Mouse (Mus musculus): ENCODE data around the gene Tac2. TPM values are rescaled to one million over a fixed set of nuclear protein-coding genes. Genes with fewer than 3 reads are reported as not detected.

Tac2 gene
- polyA plus RNA-seq, 1 experiment from 2014 or later, result 2.2 TPM

- WGBS, result 72% methylated on average over 4 of the region's 4 CpGs
- Histone ChIP-seq H3K4me2 (ENCODE audit: low read depth, low read length) (no peak overlapping the region), H3K4me1 (ENCODE audit: control insufficient read depth, insufficient read depth, low read length) (peaks cover 16% of the 10 kb centered on the region), H3K27ac (ENCODE audit: low read length) (0 out of 2 replicates have a peak overlapping the region, but pooled peaks have one; percentile 7), H3K4me3 (ENCODE audit: low read length) (no peak overlapping the region), H3K9ac (ENCODE audit: low read depth, low read length) (no peak overlapping the region), H3K9me3 (ENCODE audit: control insufficient read depth, low read length) (no peaks in the 10 kb centered on the region), H3K36me3 (ENCODE audit: control insufficient read depth, insufficient read depth, low read length) (peaks cover 6% of the 10 kb centered on the region), H3K27me3 (replicated peaks; ENCODE audit: control insufficient read depth, insufficient read depth, low read length) (no peaks in the 10 kb centered on the region)
- no peak for ATAC-seq
These were observed 12.6 kb downstream of the Tac2 start for GRCm38 (mm10) chr10:127736916-127737315.

DNA sequence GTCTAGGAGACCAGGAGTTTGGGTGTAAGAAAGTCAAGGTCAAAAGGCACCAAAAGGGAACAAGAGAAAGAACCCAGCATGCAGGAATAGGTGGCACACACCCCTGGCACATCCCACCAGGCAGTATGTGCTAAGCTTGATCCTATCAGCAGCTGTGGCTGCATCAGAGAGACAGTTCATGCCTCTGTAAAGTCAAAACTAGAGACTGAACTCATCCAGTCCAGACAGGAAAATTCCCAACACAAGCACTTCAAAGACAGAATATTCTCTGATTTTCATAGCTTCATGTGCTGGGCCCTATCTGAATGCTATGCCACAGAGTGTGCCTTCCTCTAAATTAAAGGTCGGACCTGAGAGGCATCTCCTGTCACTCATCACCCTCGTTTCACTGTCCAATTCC lies 13.3 kb downstream of the Tac2 start:
- Histone ChIP-seq H3K27me3 (replicated peaks; ENCODE audit: control insufficient read depth, insufficient read depth, low read length) (no peaks in the 10 kb centered on the region), H3K4me2 (ENCODE audit: low read depth, low read length) (no peak overlapping the region), H3K9me3 (ENCODE audit: control insufficient read depth, low read length) (no peaks in the 10 kb centered on the region), H3K36me3 (ENCODE audit: control insufficient read depth, insufficient read depth, low read length) (peaks cover 12% of the 10 kb centered on the region), H3K4me1 (ENCODE audit: control insufficient read depth, insufficient read depth, low read length) (peaks cover 16% of the 10 kb centered on the region), H3K4me3 (ENCODE audit: low read length) (no peak overlapping the region), H3K27ac (ENCODE audit: low read length) (no peak overlapping the region), H3K9ac (ENCODE audit: low read depth, low read length) (no peak overlapping the region)
- WGBS, result 27% methylated on average over 2 of the region's 2 CpGs
- ATAC-seq, result no peak

DNA sequence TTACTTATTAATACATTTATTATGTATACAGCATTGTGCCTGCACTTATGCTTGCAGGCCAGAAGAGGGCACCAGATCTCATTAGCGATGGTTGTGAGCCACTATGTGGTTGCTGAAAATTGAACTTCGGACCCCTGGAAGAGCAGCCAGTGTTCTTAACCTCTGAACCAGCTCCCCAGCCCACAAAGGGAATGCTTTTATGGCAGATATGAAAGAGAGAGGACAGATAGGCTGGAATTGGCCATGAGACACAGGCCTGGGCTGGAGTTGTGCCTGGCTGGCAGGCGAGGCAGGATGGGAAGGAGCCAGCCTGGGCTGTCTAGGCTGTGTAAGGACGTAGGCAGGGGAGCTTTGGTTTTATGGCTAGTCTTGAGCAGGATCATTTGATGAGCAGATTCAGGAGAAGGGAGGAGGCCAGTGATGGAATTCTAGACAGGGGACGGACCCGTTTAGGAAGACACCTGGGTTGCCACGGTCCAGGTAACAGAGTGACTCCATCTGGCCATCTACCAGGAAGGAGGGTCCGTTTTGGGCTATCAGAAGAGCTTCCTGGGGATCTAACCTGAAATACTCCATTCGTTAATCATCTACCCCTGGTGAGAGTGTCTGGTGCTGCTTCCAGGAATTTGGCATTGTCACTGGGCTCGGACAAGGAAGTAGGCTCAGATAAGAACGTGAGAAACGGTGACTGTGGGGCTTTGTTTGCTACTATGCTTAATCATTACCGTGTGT lies 14.0 kb downstream of the Tac2 start:
- Histone ChIP-seq H3K36me3 (ENCODE audit: control insufficient read depth, insufficient read depth, low read length) (peaks cover 20% of the 10 kb centered on the region), H3K4me2 (ENCODE audit: low read depth, low read length) (peak overlapping the region; percentile 28; the same call in 1 of the 2 replicates), H3K9me3 (ENCODE audit: control insufficient read depth, low read length) (no peaks in the 10 kb centered on the region), H3K27me3 (replicated peaks; ENCODE audit: control insufficient read depth, insufficient read depth, low read length) (no peaks in the 10 kb centered on the region), H3K9ac (ENCODE audit: low read depth, low read length) (no peak overlapping the region), H3K4me3 (ENCODE audit: low read length) (peak overlapping the region; percentile 10; the same call in 1 of the 2 replicates), H3K4me1 (ENCODE audit: control insufficient read depth, insufficient read depth, low read length) (peaks cover 16% of the 10 kb centered on the region), H3K27ac (ENCODE audit: low read length) (peak overlapping the region; percentile 91)
- peak; percentile 79 for ATAC-seq
- WGBS, result 31% methylated on average over 13 of the region's 13 CpGs

GRCm38 (mm10) chr10:127739083-127739660 lies 14.9 kb downstream of the Tac2 start, which contains the start of gene Zbtb39:
Gene Zbtb39 (plus strand): TSS chr10:127739538.
- Histone ChIP-seq H3K27me3 (replicated peaks; ENCODE audit: control insufficient read depth, insufficient read depth, low read length) (no peaks in the 10 kb centered on the region), H3K36me3 (ENCODE audit: control insufficient read depth, insufficient read depth, low read length) (peaks cover 28% of the 10 kb centered on the region), H3K9ac (ENCODE audit: low read depth, low read length) (peak within 1 kb of the TSS; percentile 95), H3K4me3 (ENCODE audit: low read length) (peak within 1 kb of the TSS; percentile 90), H3K4me1 (ENCODE audit: control insufficient read depth, insufficient read depth, low read length) (peaks cover 16% of the 10 kb centered on the region), H3K4me2 (ENCODE audit: low read depth, low read length) (peak within 1 kb of the TSS; percentile 78), H3K9me3 (ENCODE audit: control insufficient read depth, low read length) (no peaks in the 10 kb centered on the region), H3K27ac (ENCODE audit: low read length) (peak within 1 kb of the TSS; percentile 91)
- peak; percentile 78 for ATAC-seq
- WGBS, result under 1% methylated on average over 25 of the region's 61 CpGs

DNA sequence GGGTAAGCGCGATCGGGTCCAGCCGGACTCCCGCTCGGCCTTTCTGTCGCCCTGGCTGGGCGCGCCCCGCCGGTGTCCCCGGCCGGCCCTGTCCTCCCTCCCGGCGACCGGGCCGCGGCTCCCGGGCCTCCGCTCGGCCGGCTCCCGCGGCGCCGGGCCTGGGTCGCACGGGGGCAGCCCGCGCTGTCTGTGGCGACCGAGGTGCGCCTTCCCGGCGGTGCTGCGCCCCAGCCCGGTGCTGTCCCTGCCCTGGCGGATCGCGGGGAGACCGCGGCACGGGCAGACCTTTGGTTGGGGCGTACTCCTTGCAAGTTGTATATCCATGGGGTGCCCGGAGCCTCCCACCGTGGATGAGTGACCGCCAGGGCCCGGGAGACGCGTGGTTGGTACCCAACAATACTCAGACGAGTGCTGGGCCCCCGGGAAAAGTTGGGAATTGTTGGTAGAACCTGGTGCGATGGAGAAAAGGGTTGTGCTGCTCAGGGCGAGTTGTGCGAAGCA lies 15.4 kb downstream of the Tac2 start:
- under 1% methylated on average over 55 of the region's 55 CpGs for WGBS
- ATAC-seq, result peak; percentile 49
- peaks cover 33% of the 10 kb centered on the region for H3K36me3 ChIP-seq (ENCODE audit: control insufficient read depth, insufficient read depth, low read length)
- peaks cover 16% of the 10 kb centered on the region for H3K4me1 ChIP-seq (ENCODE audit: control insufficient read depth, insufficient read depth, low read length)
- no peaks in the 10 kb centered on the region for H3K9me3 ChIP-seq (ENCODE audit: control insufficient read depth, low read length)
- peak overlapping the region; percentile 95 for H3K9ac ChIP-seq (ENCODE audit: low read depth, low read length)
- peak overlapping the region; percentile 78 for H3K4me2 ChIP-seq (ENCODE audit: low read depth, low read length)
- H3K4me3 ChIP-seq (ENCODE audit: low read length), result peak overlapping the region; percentile 90
- H3K27ac ChIP-seq (ENCODE audit: low read length), result peak overlapping the region; percentile 86
- H3K27me3 ChIP-seq (replicated peaks; ENCODE audit: control insufficient read depth, insufficient read depth, low read length), result no peaks in the 10 kb centered on the region

GRCm38 (mm10) chr10:127744661-127745060 lies 20.4 kb downstream of the Tac2 start:
- H3K36me3 ChIP-seq (ENCODE audit: control insufficient read depth, insufficient read depth, low read length), result peaks cover 37% of the 10 kb centered on the region
- H3K9me3 ChIP-seq (ENCODE audit: control insufficient read depth, low read length), result no peaks in the 10 kb centered on the region
- ATAC-seq, result no peak
- no peak overlapping the region for H3K27ac ChIP-seq (ENCODE audit: low read length)
- no peak overlapping the region for H3K9ac ChIP-seq (ENCODE audit: low read depth, low read length)
- no peaks in the 10 kb centered on the region for H3K27me3 ChIP-seq (replicated peaks; ENCODE audit: control insufficient read depth, insufficient read depth, low read length)
- H3K4me3 ChIP-seq (ENCODE audit: low read length), result no peak overlapping the region
- no peak overlapping the region for H3K4me2 ChIP-seq (ENCODE audit: low read depth, low read length)
- 71% methylated on average over 5 of the region's 5 CpGs for WGBS
- H3K4me1 ChIP-seq (ENCODE audit: control insufficient read depth, insufficient read depth, low read length), result peaks cover 16% of the 10 kb centered on the region

DNA sequence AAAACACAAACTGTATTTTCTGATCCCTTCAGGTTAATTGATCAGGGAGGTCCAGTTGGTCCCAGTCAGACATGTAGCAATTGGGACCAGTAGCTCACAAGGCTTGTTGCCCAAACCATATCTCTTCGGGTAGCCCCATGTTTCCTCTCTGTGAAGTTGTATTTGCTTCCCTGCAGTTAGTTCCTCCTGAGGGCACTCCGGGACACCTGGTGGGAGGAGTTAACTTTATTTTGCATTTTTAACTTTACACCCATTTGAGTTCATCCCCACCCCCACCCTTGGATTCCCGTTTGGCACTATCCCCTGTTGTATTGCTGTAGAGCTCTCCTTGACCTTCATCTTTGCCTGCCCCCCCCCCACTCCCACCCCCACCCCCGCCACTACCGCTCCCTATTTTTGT lies 21.6 kb downstream of the Tac2 start:
- Histone ChIP-seq H3K4me2 (ENCODE audit: low read depth, low read length) (no peak overlapping the region), H3K36me3 (ENCODE audit: control insufficient read depth, insufficient read depth, low read length) (peaks cover 37% of the 10 kb centered on the region), H3K27me3 (replicated peaks; ENCODE audit: control insufficient read depth, insufficient read depth, low read length) (no peaks in the 10 kb centered on the region), H3K9me3 (ENCODE audit: control insufficient read depth, low read length) (no peaks in the 10 kb centered on the region), H3K4me3 (ENCODE audit: low read length) (no peak overlapping the region), H3K9ac (ENCODE audit: low read depth, low read length) (no peak overlapping the region), H3K27ac (ENCODE audit: low read length) (no peak overlapping the region), H3K4me1 (ENCODE audit: control insufficient read depth, insufficient read depth, low read length) (peaks cover 11% of the 10 kb centered on the region)
- no peak for ATAC-seq
- 69% methylated on average over 5 of the region's 5 CpGs for WGBS

- no peak overlapping the region for H3K9ac ChIP-seq (ENCODE audit: low read depth, low read length)
- 88% methylated on average over 8 of the region's 8 CpGs for WGBS
- H3K4me2 ChIP-seq (ENCODE audit: low read depth, low read length), result no peak overlapping the region
- H3K27me3 ChIP-seq (replicated peaks; ENCODE audit: control insufficient read depth, insufficient read depth, low read length), result no peaks in the 10 kb centered on the region
- no peak overlapping the region for H3K27ac ChIP-seq (ENCODE audit: low read length)
- H3K4me3 ChIP-seq (ENCODE audit: low read length), result no peak overlapping the region
- peaks cover 11% of the 10 kb centered on the region for H3K4me1 ChIP-seq (ENCODE audit: control insufficient read depth, insufficient read depth, low read length)
- H3K9me3 ChIP-seq (ENCODE audit: control insufficient read depth, low read length), result no peaks in the 10 kb centered on the region
- H3K36me3 ChIP-seq (ENCODE audit: control insufficient read depth, insufficient read depth, low read length), result peaks cover 28% of the 10 kb centered on the region
- ATAC-seq, result no peak
These were observed 23.0 kb downstream of the Tac2 start for GRCm38 (mm10) chr10:127747254-127747653.

DNA sequence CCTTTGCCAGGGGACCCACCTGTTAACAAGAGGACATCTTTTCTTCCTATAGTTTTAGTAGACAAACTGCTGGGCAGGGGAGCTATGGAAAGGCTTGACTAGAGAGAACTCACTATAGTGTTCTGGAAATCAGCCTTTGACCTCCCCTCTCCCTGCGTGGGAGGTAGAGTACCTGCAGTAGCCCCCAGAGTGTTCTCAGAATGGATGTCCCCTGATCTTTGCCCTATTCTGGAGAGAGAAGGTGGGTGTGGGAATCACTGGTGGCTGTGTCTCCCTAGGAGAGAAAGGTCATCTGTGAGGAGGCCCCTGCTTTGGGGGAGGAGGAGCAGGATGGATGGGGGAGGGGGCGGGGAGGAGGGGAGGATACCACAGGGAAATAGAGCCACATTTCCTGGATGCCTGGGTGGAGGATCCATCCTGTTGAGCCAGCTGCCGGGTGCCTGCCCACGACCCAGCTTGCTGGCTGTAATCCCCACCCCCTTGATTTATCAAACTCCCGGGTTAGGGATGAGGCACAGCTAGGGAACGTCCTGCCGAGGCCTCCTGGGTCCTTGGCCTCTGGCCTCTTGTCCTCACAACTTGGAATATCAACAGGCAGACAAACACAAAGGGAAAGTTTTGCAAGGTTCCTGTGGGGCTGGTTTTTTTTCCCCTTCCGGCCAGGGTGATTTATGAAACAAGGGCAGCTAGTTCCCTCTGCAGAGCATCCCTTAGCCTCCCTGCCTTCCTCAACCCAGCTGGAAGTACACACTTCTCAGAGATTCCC lies 24.8 kb downstream of the Tac2 start:
- Histone ChIP-seq H3K36me3 (ENCODE audit: control insufficient read depth, insufficient read depth, low read length) (peaks cover 10% of the 10 kb centered on the region), H3K4me2 (ENCODE audit: low read depth, low read length) (peak overlapping the region; percentile 22), H3K9me3 (ENCODE audit: control insufficient read depth, low read length) (no peaks in the 10 kb centered on the region), H3K4me1 (ENCODE audit: control insufficient read depth, insufficient read depth, low read length) (peaks cover 11% of the 10 kb centered on the region), H3K9ac (ENCODE audit: low read depth, low read length) (no peak overlapping the region; the same call in 1 of the 2 replicates), H3K27me3 (replicated peaks; ENCODE audit: control insufficient read depth, insufficient read depth, low read length) (no peaks in the 10 kb centered on the region), H3K27ac (ENCODE audit: low read length) (no peak overlapping the region), H3K4me3 (ENCODE audit: low read length) (no peak overlapping the region)
- WGBS, result 12% methylated on average over 8 of the region's 8 CpGs
- peak; percentile 62 for ATAC-seq
